Mouse (Mus musculus): Measurements from ENCODE around the gene Tgoln1. TPM values are rescaled to one million over a fixed set of nuclear protein-coding genes. Genes with fewer than 3 reads are reported as not detected.

Tgoln1 gene
- polyA plus RNA-seq (2014; fragmentation: Nextera tagmentation; extraction: Ambion mirVana), result 42.1 and 50.3 TPM in 2 replicates

DNA sequence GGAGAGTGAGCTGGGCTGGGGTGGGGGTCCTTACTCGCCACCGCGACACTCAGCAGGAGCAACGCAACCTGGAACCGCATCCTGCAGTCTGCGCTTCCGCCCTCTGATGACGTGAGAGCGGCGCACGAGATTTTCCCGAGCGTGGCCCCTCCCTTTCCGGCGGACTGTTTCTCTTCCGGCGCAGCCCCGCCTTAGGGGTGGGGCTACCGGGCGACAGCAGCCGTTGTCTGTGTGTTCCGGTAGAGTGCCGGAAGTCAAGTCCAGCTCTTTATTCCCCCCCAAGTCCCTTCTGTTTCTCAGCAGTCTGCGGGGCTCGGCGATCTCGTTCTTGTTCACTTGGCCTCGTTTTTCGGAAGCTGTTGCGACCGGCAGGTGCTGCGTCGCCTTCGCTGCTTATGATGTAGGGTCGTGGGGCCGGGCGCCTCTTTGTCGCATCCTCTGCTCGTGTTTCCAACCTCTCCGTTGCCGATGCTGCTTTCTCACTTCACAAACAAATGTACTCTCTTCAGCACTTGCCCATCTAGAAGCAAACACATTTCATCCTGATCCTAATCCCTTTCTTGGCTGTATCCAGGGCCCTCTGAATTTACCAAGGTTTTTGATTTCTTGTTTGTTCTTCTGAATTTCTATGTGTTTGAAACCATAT lies at the start of gene Tgoln1:
Tgoln1 (minus strand) TSS at position 358 of the 646 bp plus-strand sequence.
- Histone ChIP-seq H3K27ac (ENCODE audit: low read depth, low read length) (peak within 1 kb of the TSS; percentile 78), H3K4me2 (ENCODE audit: low read depth, low read length) (peak within 1 kb of the TSS; percentile 90), H3K9me3 (ENCODE audit: control insufficient read depth, low read length) (no peaks in the 10 kb centered on the region), H3K9ac (replicated peaks; ENCODE audit: low read depth, low read length) (peak within 1 kb of the TSS; percentile 55), H3K36me3 (ENCODE audit: control insufficient read depth, insufficient read depth, low read length) (peaks cover under 1% of the 10 kb centered on the region; the same call in 1 of the 2 replicates), H3K27me3 (ENCODE audit: control insufficient read depth, insufficient read depth, low read length) (no peaks in the 10 kb centered on the region), H3K4me1 (ENCODE audit: control insufficient read depth, insufficient read depth, low read length) (peaks cover 28% of the 10 kb centered on the region), H3K4me3 (ENCODE audit: low read depth, low read length) (peak within 1 kb of the TSS; percentile 73)
- WGBS, result under 1% methylated on average over 40 of the region's 41 CpGs
- ATAC-seq (ENCODE audit: low read depth), result peak; percentile 98

DNA sequence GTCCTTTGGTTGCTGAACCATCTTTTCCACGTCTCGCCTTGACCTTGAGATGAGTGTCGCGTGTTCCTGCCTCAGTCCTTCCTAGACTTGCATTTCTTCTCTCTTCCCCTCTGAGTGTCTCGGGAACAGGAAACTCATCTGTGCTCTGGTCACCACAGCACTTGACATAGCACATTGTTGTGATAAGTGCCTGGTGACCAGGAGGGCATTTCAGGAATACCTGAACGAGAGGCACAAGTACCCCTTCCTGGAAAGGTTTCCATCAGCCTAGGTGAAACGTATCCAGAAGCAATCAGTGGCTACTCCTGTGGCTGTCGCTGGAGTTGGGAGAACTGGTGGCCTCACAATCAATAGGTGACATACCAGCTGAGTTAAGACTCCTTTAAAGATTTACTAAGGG lies 47.5 kb upstream of the Tgoln1 start:
- no peak overlapping the region for H3K4me3 ChIP-seq (ENCODE audit: low read depth, low read length)
- no peaks in the 10 kb centered on the region for H3K9me3 ChIP-seq (ENCODE audit: control insufficient read depth, low read length)
- H3K4me2 ChIP-seq (ENCODE audit: low read depth, low read length), result no peak overlapping the region
- ATAC-seq (ENCODE audit: low read depth), result no peak
- no peaks in the 10 kb centered on the region for H3K4me1 ChIP-seq (ENCODE audit: control insufficient read depth, insufficient read depth, low read length)
- H3K36me3 ChIP-seq (ENCODE audit: control insufficient read depth, insufficient read depth, low read length), result no peaks in the 10 kb centered on the region
- H3K9ac ChIP-seq (replicated peaks; ENCODE audit: low read depth, low read length), result no peak overlapping the region
- 73% methylated on average over 8 of the region's 8 CpGs for WGBS
- no peaks in the 10 kb centered on the region for H3K27me3 ChIP-seq (ENCODE audit: control insufficient read depth, insufficient read depth, low read length)
- H3K27ac ChIP-seq (ENCODE audit: low read depth, low read length), result no peak overlapping the region

DNA sequence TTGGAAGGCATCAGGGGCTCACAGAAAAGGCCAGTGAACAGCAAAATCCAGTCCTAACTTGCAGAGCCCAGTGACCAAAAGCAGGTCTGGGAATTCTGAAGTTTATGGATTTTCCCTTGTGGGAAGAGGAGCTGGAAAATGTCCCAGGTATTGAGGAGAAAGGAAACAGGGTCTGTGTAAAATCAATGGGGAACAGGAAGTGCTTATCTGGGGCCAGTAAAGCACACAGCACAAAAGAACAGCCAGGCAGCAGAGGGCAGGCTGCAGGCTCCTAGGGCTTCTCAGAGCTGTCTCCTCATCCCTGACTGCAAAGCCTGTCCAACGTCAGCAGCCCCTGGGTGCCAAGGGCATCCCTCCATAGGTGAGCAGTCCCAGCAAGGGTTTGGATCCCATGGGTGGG lies 46.2 kb upstream of the Tgoln1 start:
- H3K36me3 ChIP-seq (ENCODE audit: control insufficient read depth, insufficient read depth, low read length), result no peaks in the 10 kb centered on the region

DNA sequence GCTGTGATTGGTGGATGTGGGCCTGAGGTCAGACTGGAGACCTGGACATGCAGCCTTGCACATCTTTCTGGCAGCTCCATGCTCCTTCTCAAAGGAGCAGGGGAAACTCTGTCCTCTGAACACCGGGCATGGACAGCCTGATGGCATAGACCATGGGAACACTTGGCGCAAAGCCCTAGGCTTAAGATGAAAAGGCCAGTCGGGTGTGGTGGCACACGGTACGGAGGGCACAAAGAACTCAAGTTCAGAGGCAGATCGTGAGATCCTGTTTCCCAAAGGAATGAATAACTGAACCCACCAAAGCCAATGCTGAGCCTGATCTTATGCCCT lies 43.6 kb upstream of the Tgoln1 start:
- no peak for ATAC-seq (ENCODE audit: low read depth)
- 76% methylated on average over 6 of the region's 6 CpGs for WGBS
- no peaks in the 10 kb centered on the region for H3K36me3 ChIP-seq (ENCODE audit: control insufficient read depth, insufficient read depth, low read length)
- no peak overlapping the region for H3K4me3 ChIP-seq (ENCODE audit: low read depth, low read length)
- no peaks in the 10 kb centered on the region for H3K9me3 ChIP-seq (ENCODE audit: control insufficient read depth, low read length)
- H3K27me3 ChIP-seq (ENCODE audit: control insufficient read depth, insufficient read depth, low read length), result no peaks in the 10 kb centered on the region
- H3K4me2 ChIP-seq (ENCODE audit: low read depth, low read length), result no peak overlapping the region
- peaks cover 5% of the 10 kb centered on the region; the same call in 1 of the 2 replicates for H3K4me1 ChIP-seq (ENCODE audit: control insufficient read depth, insufficient read depth, low read length)
- no peak overlapping the region for H3K27ac ChIP-seq (ENCODE audit: low read depth, low read length)
- no peak overlapping the region for H3K9ac ChIP-seq (replicated peaks; ENCODE audit: low read depth, low read length)

More for the DNA sequence above, 46.2 kb upstream of the Tgoln1 start:
- no peak overlapping the region for H3K4me3 ChIP-seq (ENCODE audit: low read depth, low read length)
- no peak for ATAC-seq (ENCODE audit: low read depth)
- H3K27me3 ChIP-seq (ENCODE audit: control insufficient read depth, insufficient read depth, low read length), result no peaks in the 10 kb centered on the region
- no peak overlapping the region for H3K27ac ChIP-seq (ENCODE audit: low read depth, low read length)
- no peaks in the 10 kb centered on the region for H3K9me3 ChIP-seq (ENCODE audit: control insufficient read depth, low read length)
- WGBS, result 9% methylated on average over 1 of the region's 1 CpGs
- H3K4me2 ChIP-seq (ENCODE audit: low read depth, low read length), result no peak overlapping the region
- no peak overlapping the region for H3K9ac ChIP-seq (replicated peaks; ENCODE audit: low read depth, low read length)
- no peaks in the 10 kb centered on the region for H3K4me1 ChIP-seq (ENCODE audit: control insufficient read depth, insufficient read depth, low read length)

DNA sequence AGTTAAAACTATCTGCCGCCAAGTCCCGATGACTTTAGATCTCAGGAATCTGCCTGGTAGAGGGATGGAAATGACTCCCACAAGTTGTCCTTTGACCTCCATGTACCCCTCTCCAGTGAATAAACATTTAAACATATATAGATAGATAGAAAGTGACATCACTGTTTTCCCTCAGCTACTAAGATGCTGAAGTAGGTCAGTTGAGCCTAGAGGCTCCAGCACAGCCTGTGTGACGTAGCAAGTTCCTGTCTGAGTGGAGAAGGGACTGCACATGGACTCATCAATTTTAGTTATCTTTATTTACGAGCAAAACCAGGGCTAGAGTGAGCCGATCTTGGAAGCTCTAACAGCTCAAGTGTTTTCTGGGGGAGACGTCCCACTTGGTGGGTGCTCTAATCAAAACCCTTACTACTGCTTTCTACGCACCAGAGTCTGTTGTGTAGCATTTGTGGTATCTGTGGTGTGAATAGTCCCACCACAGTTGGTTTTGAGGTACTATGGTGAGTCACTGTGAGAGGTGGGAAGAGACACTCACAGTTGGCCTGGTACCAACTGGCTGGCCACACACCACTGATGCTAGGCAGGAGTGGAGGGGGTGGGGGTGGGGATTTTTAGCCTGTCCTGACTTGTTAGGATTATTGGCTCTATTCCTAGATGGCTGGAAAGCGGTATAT lies 43.1 kb upstream of the Tgoln1 start:
- Histone ChIP-seq H3K4me2 (ENCODE audit: low read depth, low read length) (no peak overlapping the region), H3K9me3 (ENCODE audit: control insufficient read depth, low read length) (no peaks in the 10 kb centered on the region), H3K4me1 (ENCODE audit: control insufficient read depth, insufficient read depth, low read length) (peaks cover 8% of the 10 kb centered on the region; the same call in 1 of the 2 replicates), H3K4me3 (ENCODE audit: low read depth, low read length) (no peak overlapping the region), H3K27ac (ENCODE audit: low read depth, low read length) (no peak overlapping the region), H3K36me3 (ENCODE audit: control insufficient read depth, insufficient read depth, low read length) (no peaks in the 10 kb centered on the region), H3K27me3 (ENCODE audit: control insufficient read depth, insufficient read depth, low read length) (no peaks in the 10 kb centered on the region), H3K9ac (replicated peaks; ENCODE audit: low read depth, low read length) (no peak overlapping the region)
- ATAC-seq (ENCODE audit: low read depth), result no peak
- WGBS, result 76% methylated on average over 8 of the region's 8 CpGs

DNA sequence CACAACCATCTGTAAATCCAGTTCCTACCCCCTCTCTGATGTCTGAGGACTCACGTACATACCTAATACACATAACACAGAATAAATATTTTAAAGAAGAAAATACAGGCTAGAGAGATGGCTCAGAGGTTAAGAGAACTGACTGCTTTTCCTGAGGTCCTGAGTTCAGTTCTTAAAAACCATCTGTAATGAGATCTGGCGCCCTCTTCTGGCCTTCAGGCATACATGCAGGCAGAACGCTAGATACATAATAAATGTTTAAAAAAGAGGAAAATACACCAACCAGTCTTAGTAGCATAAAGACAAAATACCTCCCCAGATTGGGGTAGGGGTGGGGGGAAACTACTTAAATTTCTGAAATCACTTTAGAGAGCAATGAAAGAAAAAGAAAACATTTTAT lies 41.2 kb upstream of the Tgoln1 start:
- ATAC-seq (ENCODE audit: low read depth), result no peak
- H3K4me3 ChIP-seq (ENCODE audit: low read depth, low read length), result no peak overlapping the region
- H3K4me1 ChIP-seq (ENCODE audit: control insufficient read depth, insufficient read depth, low read length), result peaks cover 8% of the 10 kb centered on the region; the same call in 1 of the 2 replicates
- WGBS, result 53% methylated on average over 3 of the region's 3 CpGs
- H3K9me3 ChIP-seq (ENCODE audit: control insufficient read depth, low read length), result no peaks in the 10 kb centered on the region
- H3K36me3 ChIP-seq (ENCODE audit: control insufficient read depth, insufficient read depth, low read length), result no peaks in the 10 kb centered on the region
- H3K4me2 ChIP-seq (ENCODE audit: low read depth, low read length), result no peak overlapping the region
- H3K27ac ChIP-seq (ENCODE audit: low read depth, low read length), result no peak overlapping the region
- H3K27me3 ChIP-seq (ENCODE audit: control insufficient read depth, insufficient read depth, low read length), result no peaks in the 10 kb centered on the region
- H3K9ac ChIP-seq (replicated peaks; ENCODE audit: low read depth, low read length), result no peak overlapping the region

DNA sequence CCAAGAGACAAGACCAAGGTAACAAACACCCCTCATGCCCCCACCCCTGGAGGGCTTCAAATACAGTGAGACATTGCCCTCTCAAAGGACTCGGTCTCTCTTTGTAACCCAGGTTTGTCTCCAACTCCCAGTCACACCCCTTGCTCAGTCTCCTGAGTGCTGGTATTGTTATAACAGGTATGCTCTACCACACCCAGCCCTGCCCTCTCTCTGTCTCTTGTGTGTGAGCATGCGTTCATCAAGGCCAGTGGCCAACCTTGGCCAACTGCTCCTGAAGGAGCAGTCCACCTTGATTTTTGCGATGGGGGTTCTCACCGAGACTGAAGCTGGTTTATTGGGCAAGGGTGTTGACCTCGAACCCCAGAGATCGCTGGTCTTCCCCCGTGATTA lies 39.2 kb upstream of the Tgoln1 start:
- Histone ChIP-seq H3K27me3 (ENCODE audit: control insufficient read depth, insufficient read depth, low read length) (no peaks in the 10 kb centered on the region), H3K4me3 (ENCODE audit: low read depth, low read length) (no peak overlapping the region), H3K9ac (replicated peaks; ENCODE audit: low read depth, low read length) (no peak overlapping the region), H3K4me1 (ENCODE audit: control insufficient read depth, insufficient read depth, low read length) (peaks cover 8% of the 10 kb centered on the region; the same call in 1 of the 2 replicates), H3K4me2 (ENCODE audit: low read depth, low read length) (no peak overlapping the region), H3K36me3 (ENCODE audit: control insufficient read depth, insufficient read depth, low read length) (no peaks in the 10 kb centered on the region), H3K9me3 (ENCODE audit: control insufficient read depth, low read length) (no peaks in the 10 kb centered on the region), H3K27ac (ENCODE audit: low read depth, low read length) (no peak overlapping the region)
- 92% methylated on average over 7 of the region's 7 CpGs for WGBS
- no peak for ATAC-seq (ENCODE audit: low read depth)

DNA sequence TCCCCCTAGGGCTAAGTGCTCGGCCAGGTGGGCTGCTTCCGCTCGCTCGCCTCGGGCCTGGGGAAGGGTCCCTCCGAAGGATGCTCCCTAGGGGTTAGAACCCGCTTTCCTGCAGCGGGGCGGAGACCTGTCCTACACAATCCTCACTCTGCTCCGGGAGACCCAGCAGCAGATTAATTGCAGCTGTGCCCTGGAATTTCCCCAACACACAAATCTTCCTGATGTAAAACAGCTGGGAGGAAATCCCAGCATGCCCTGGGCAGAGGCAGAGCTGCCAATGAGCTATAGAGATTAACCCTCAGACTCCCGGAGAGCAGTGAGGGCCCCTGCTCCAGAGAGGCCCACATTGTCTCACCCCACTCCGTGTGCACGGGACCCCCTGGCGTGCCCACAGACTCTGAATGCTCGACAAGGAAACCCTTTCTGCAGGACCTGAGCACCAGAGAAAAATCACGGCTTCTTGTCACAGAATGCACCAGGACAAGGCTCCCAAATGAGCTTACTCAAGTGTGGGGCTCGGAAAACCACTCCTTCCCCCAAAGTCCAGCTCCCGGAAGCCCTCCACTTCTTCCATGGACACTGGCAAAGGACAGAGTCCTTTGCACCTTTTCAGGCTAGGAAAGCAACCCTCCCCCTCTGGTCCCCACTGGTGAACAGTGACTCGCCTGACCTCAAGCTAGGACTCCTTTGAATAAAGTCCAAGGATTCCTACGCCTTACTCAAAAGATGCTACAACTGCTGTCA lies 38.7 kb upstream of the Tgoln1 start:
- peak; percentile 84 for ATAC-seq (ENCODE audit: low read depth)
- WGBS, result 27% methylated on average over 20 of the region's 20 CpGs

DNA sequence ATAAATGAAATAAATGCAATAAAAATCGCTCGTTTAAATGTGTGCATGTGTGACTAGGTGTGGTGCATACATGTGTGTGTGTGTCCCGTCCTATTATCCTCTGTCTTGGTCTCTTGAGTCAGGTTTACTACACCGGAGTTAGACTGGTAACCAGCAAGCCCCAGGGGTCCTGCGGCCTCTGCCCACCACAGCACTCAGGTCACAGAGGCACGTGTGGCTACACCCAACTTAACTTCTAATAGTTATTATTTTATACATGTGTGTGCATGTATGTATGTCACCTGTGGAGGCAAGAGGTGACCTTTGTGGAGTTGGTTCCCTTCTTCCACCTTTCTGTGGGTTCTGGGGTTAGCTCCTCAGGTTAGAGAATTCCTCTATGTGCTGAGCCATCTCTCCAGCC lies 37.6 kb upstream of the Tgoln1 start:
- 94% methylated on average over 6 of the region's 6 CpGs for WGBS

More for the DNA sequence above, 38.7 kb upstream of the Tgoln1 start:
- Histone ChIP-seq H3K4me2 (ENCODE audit: low read depth, low read length) (peak overlapping the region; percentile 43), H3K4me3 (ENCODE audit: low read depth, low read length) (peak overlapping the region; percentile 26), H3K27me3 (ENCODE audit: control insufficient read depth, insufficient read depth, low read length) (no peaks in the 10 kb centered on the region), H3K9ac (replicated peaks; ENCODE audit: low read depth, low read length) (0 out of 2 replicates have a peak overlapping the region, but pooled peaks have one; percentile 29), H3K27ac (ENCODE audit: low read depth, low read length) (peak overlapping the region; percentile 52; the same call in 1 of the 2 replicates), H3K4me1 (ENCODE audit: control insufficient read depth, insufficient read depth, low read length) (peaks cover 8% of the 10 kb centered on the region; the same call in 1 of the 2 replicates), H3K36me3 (ENCODE audit: control insufficient read depth, insufficient read depth, low read length) (no peaks in the 10 kb centered on the region), H3K9me3 (ENCODE audit: control insufficient read depth, low read length) (no peaks in the 10 kb centered on the region)

More for the DNA sequence above, 37.6 kb upstream of the Tgoln1 start:
- no peak overlapping the region for H3K4me3 ChIP-seq (ENCODE audit: low read depth, low read length)
- H3K36me3 ChIP-seq (ENCODE audit: control insufficient read depth, insufficient read depth, low read length), result no peaks in the 10 kb centered on the region
- H3K9ac ChIP-seq (replicated peaks; ENCODE audit: low read depth, low read length), result no peak overlapping the region
- no peaks in the 10 kb centered on the region for H3K9me3 ChIP-seq (ENCODE audit: control insufficient read depth, low read length)
- no peak for ATAC-seq (ENCODE audit: low read depth)
- H3K27ac ChIP-seq (ENCODE audit: low read depth, low read length), result no peak overlapping the region
- H3K4me2 ChIP-seq (ENCODE audit: low read depth, low read length), result no peak overlapping the region
- no peaks in the 10 kb centered on the region for H3K27me3 ChIP-seq (ENCODE audit: control insufficient read depth, insufficient read depth, low read length)
- peaks cover 8% of the 10 kb centered on the region; the same call in 1 of the 2 replicates for H3K4me1 ChIP-seq (ENCODE audit: control insufficient read depth, insufficient read depth, low read length)
